Mouse (Mus musculus) spleen, adult 2 months (tissue): ENCODE measurements around the gene Fam222a.

Experiments used
- CTCF ChIP-seq: fragments of 200-500 bp; IDR thresholded peaks from 2 replicates; pipeline ENCODE4 v1.5.1; 2011; ENCODE audit warnings: mild to moderate bottlenecking, inconsistent platforms; ENCODE audit not compliant: insufficient read depth, insufficient read length, insufficient replicate concordance; ENCODE audit errors: extremely low read depth
- POLR2A ChIP-seq: fragments of 200-500 bp; IDR thresholded peaks from 2 replicates; pipeline ENCODE4 v1.6.1; 2011; ENCODE audit warnings: low read depth, low read length, inconsistent platforms

DNA sequence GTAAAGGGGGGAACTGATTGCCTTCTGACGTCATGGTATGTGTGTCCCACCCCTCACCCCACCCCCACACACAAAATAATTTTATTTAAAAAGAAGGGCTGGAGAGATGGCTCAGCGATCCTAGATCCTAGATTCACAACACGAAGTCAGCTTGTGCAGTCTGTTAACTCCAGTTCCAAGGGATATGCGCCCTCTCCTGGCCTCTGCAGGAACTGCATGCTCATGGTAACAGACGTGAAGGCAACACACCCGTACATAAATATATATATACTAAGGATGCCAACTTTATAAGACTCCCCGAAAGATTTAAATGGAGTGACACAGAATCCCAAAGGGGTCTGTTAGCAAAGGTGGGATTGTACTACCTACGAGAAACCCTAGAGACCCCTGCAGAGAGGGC, 51.0 kb downstream of the Fam222a start:
- TF ChIP-seq POLR2A (no peak), CTCF (peak; percentile 70; the same call in 1 of the 2 replicates)
